Mouse (Mus musculus): Measurements from ENCODE around the gene R3hdml.
A peak's percentile ranks its signal among the peaks of the same experiment; 100 is the strongest.
"Not testable (repeated sequence)": the region's sequence is repeated elsewhere in the genome, so short reads cannot be mapped to it uniquely, and the experiment has no call there.

Gene R3hdml

DNA sequence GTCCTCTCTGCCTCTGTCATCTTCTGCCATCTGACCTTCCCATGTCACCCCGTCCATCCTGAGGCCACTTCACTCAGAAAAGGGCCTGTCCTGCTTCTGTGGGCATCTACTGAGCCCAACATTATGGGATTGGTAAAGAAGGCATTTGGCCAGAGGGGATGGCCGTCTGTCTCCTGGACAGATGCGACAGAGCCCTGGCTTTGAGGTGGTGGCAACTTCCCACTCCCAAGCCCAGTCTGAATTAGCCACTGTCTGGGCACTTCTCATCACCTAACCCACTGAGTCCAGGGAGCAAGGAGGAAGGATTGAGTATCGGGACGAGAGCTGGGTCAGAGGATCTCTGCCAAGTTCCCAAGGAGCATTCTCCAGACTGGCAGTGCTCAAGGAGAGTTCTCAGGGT lies at the start of gene R3hdml:
R3hdml (plus strand) TSS at position 301 of the 400 bp plus-strand sequence.
- no peak for DNase-seq (ENCODE audit: low read depth)

DNA sequence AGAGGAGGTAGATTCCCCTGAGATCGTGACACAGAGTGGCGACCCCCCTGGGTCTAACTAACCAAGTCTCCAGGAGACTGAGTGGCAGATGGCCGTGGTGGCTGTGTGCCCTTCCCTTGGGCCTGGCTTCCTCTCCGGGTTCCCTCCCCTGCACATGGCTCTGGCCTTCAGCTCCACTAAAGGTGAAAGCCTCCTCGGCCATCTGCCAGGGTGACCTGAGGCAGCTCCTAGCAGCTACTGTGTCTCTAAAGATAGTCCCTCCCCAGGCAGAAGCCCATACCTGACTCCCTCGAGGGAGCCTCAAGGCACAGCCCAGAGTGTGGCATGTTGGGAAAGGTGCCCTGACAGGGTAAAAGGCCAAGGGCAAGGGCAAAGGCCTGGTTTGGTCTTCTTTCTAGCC lies 48.6 kb upstream of the R3hdml start:
- no peak for DNase-seq (ENCODE audit: low read depth)

- DNase-seq (ENCODE audit: low read depth), result no peak
Observed at GRCm38 (mm10) chr2:163444017-163444416, 48.1 kb upstream of the R3hdml start.

DNA sequence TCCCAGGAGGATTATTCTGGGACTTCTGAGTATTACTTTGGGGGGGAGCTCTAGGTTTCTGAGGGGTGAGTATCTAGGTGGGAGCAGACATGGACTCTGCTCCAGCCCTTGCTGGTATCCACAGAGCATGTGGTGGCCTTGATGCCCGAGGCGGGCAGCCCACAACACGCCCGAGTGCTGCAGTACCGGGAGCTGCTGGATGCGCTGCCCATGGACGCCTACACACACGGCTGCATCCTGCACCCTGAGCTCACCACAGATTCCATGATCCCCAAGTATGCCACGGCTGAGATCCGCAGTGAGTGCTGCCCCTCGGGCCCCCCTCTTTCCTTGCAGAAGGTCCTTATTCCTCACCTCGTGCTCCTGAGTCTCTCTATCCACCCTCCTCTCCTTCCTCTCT lies 44.7 kb upstream of the R3hdml start:
- no peak for DNase-seq (ENCODE audit: low read depth)

- DNase-seq (ENCODE audit: low read depth), result no peak
Observed at GRCm38 (mm10) chr2:163449276-163449675, 42.8 kb upstream of the R3hdml start.

DNA sequence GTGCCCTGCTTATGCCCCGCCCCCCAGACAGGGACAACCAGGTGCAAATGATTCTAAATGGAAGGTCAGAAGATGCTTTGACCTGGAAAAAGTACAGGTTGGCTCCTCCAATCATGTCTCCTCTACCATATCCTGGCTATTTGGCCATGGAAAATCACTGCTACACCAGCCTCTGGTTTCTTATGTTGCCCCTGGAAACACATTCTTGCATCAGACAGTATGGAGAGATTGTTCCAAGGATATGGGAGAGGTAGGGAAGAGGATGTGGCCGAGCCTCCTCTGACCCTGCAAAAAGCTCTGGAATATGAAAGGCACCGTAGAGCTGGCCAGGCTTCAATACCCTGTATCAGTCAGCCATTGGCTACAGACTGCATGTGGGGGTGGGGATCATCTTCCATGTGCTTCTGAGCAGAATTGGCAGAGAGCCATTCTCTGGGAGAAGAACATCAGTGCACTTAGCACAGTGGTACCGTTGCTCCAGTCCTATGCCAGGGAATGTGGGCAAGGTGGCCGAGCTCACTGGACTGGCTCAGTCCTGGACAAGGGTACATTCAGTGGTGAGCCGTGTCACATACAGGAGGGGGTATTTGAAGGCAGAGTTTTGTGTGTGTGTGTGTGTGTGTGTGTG lies 41.3 kb upstream of the R3hdml start:
- DNase-seq (ENCODE audit: low read depth), result no peak

DNA sequence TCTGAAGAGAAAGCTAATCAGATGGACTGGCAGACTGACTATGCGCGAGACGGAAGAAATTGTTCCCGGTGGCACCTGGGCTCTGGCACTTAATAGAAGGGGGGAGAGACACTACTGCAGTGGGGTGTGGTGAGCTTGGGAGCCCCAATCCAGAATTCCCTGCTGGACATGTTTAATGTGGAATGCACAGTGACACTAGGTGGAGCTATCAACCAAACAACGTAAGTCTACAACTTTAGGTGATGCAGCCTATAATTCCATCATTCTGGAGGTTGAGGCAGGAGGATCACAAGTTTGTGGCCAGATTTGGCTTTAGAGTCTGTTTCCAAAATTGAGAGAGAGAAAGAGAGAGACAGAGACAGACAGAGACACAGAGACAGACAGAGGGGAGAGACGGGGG lies 39.4 kb upstream of the R3hdml start:
- no peak for DNase-seq (ENCODE audit: low read depth)

- DNase-seq (ENCODE audit: low read depth), result no peak
Observed at GRCm38 (mm10) chr2:163453378-163453777, 38.7 kb upstream of the R3hdml start.

GRCm38 (mm10) chr2:163458539-163459265 lies 33.4 kb upstream of the R3hdml start:
- DNase-seq (ENCODE audit: low read depth), result peak; percentile 7

DNA sequence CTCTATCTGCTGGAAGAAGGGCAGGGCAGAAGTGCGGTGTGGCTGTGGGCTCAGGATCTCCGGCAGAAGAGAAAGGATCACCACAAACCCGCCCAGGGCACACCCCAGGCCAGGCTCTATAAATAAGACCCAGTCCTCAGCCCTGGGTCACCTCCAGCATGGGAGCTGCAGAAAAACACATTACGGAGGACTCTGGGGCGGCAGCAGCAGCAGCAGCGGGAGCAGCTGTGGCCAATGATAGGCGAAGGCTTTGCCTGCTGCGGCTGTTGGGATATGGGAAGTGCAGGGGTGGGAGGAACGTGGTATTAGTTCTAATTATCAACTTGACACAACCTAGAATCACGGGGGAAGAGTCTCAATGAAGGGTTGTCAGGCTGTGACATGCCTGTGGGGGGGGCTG lies 32.7 kb upstream of the R3hdml start:
- no peak for DNase-seq (ENCODE audit: low read depth)

- no peak for DNase-seq (ENCODE audit: low read depth)
Observed at GRCm38 (mm10) chr2:163460622-163461021, 31.5 kb upstream of the R3hdml start.

DNA sequence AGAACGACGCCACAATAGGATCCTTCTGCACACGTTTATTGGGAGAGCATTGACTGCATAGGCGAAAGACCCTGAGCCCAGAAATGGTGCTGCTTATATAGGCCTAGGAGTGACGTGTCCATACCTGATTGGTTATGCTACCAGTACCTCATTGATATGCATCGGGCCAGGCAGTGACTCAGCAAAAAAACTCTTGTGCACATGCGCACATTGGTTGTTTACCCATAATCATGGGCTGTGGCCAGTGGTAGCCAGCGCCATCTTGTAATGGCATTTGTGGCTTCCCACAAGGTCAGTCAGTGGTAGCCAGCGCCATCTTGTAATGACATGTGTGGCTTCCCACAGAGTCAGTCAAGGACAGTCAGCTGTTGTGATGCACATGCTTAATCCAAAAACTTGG lies 30.8 kb upstream of the R3hdml start:
- DNase-seq (ENCODE audit: low read depth), result not testable (repeated sequence)

- DNase-seq (ENCODE audit: low read depth), result no peak
Observed at GRCm38 (mm10) chr2:163462386-163462785, 29.7 kb upstream of the R3hdml start.

DNA sequence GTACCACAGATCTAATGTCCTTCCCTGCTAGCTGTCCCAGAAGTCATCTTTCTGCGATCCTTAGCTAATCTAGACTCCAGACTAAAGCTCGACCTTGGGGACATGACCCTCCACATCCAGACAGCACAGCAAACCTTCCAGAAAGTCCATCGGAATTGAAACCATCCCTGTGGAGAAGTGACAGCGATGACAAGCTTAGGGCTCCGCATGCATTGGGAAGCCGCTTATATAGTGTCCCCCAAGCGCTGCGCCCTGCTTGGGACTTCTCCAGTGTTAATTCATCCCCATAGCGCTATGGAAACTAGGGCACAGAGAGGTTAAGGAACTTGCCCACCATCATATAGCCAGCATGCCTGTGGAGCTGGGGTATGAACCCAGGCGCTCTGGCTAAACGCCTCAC lies 29.3 kb upstream of the R3hdml start:
- DNase-seq (ENCODE audit: low read depth), result no peak

DNA sequence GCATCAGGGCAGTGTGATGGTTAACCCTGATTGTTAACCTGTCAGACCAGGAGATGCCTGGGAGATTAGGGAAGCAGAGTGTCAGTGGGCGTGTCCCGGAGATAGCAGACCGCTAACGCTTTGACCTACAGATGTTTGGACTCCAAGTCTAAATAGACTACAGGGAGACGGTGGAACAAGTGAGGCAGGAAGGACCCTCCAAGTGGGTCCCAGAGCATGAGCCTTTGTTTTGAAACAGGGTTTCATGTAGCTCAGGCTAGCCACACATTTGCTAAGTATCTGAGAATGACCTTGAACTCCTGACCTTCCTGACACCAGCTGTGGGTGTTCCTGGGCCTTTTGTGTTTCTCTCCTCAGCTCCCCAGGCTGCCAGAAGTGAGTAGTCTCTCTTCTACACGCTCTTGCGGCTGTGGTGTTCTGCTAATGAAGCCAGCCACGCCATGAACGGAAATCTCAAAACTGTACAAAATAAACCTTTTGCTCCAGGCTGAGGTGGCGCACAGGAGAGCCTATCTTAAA lies 28.8 kb upstream of the R3hdml start:
- no peak for DNase-seq (ENCODE audit: low read depth)

DNA sequence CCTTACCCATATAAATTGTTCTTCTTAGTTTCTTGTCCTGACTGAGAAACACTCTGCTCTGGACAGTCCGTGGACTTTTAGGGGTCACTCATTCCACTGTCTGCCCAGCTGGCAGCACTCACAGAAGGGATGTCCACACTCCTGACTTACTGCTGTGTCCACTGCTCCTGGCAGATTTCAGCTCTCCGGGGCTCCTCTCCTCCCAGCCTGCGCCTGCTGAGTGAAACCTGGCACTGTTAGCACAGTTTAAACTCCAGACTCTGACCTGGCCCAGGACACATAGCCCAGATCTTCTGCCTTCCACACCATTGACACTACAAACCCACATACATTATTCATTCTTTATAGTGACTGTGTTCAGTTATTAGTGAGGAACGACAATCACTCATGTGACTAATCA lies 28.1 kb upstream of the R3hdml start:
- no peak for DNase-seq (ENCODE audit: low read depth)

GRCm38 (mm10) chr2:163464562-163464961 lies 27.6 kb upstream of the R3hdml start:
- DNase-seq (ENCODE audit: low read depth), result no peak

- DNase-seq (ENCODE audit: low read depth), result no peak
Observed at GRCm38 (mm10) chr2:163466771-163467170, 25.3 kb upstream of the R3hdml start.

DNA sequence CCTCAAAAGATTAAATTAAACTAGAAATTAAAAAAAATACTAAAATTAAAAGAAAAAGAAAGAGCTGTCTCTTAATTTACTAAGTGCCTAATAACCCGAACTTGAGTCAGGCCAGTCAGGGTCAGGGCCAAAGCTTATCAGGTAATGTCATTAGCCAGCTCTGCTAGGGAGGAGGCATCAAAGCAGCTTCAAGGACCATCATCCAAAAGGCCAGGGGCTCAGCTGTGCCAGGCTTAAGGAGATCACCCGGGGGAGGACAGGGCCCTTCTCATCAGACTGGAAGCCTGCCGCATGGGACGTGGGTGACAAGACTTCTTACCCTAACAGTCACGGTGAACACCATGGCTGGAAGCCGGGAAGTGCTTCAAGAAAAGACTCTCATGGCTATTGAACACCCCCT lies 24.5 kb upstream of the R3hdml start:
- DNase-seq (ENCODE audit: low read depth), result no peak

- DNase-seq (ENCODE audit: low read depth), result no peak
Observed at GRCm38 (mm10) chr2:163468866-163469265, 23.3 kb upstream of the R3hdml start.

DNA sequence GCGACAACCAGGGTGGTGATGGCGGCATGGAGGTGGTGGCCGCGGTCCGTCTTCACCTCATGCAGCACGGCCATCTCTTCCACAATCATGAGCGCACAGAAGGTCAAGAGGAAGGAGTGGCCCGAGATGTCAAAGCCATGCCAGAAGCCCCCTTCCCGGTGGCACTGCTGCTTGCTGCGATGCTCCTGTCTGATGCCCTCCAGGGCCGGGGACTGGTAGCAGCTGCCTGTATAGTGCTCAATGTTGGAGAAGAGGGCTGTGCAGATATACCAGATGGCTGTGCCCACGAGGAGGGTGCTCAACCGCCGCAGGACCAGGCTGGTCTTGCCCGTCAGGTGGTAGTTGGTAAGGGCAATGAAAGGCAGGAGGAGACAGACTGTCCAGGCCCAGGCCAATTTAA lies 22.4 kb upstream of the R3hdml start:
- no peak for DNase-seq (ENCODE audit: low read depth)

- DNase-seq (ENCODE audit: low read depth), result no peak
Observed at GRCm38 (mm10) chr2:163471136-163471535, 21.0 kb upstream of the R3hdml start.

DNA sequence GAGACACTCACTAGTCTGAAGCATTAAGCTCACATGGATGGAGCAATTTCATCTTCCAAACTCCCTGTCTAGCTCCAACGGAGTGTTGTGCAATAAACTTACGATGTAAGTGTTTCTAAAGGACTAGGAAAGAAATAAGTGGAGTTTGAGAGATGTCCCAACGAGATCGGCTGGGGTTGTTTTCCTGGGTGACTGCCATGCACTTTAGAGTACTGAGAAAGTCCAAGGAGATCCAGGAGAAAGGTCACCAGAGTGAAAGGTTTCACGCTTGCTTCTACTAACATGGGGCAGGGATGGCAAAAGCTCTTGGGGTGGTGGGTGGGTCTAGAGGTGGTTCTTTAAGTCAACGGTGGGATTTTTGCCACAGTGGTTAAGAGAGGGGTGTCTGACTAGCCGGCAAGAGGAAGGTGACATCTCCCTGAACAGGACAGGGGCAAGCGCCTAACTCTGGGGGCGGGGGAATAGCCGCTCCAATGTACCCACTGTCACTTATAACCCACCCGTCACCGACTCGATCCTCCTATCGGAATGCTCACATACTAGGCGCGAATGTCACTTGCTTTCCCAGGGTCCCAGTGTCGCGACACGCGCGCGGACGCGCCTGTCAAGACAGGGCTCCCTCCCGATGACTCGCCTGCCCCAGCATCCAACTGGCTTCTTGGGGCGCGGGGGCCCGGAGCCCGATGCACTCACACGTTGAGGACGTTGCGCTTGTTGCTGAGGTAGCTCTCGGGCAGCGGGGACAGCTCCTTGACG lies 20.2 kb upstream of the R3hdml start:
- DNase-seq (ENCODE audit: low read depth), result peak; percentile 11

Data from c-Kit-positive CD71-positive TER-119-negative erythroid progenitor cells, embryonic 14.5 days (primary cell).